Mouse (Mus musculus) heart, adult 2 months (tissue): Measurements from ENCODE around the gene Ada. TPM values are rescaled to one million over a fixed set of nuclear protein-coding genes. Genes with fewer than 3 reads are reported as not detected.

Experiments used
- DNase-seq, 2 experiments: peaks; one replicate each; pipeline ENCODE4 v3.0.0; 2021
- H3K27ac ChIP-seq: fragments of 200-600 bp; 2 replicates; pipeline ENCODE4 v1.8.1; 2022
- H3K27me3 ChIP-seq: fragments of 200-500 bp; 2 replicates; pipeline ENCODE4 v1.6.1; 2012; ENCODE audit warnings: mild to moderate bottlenecking, low read length, inconsistent platforms, mixed read lengths; ENCODE audit not compliant: control insufficient read depth, insufficient read depth
- H3K36me3 ChIP-seq: fragments of 200-500 bp; 2 replicates; pipeline ENCODE4 v1.6.1; 2012; ENCODE audit warnings: low read length, inconsistent platforms; ENCODE audit not compliant: control insufficient read depth, insufficient read depth
- H3K4me1 ChIP-seq: fragments of 200-500 bp; 2 replicates; pipeline ENCODE4 v1.6.1; 2011; ENCODE audit warnings: low read length; ENCODE audit not compliant: control insufficient read depth, insufficient read depth
- H3K4me3 ChIP-seq: fragments of 200-600 bp; 2 replicates; pipeline ENCODE4 v1.8.1; 2022
- H3K79me2 ChIP-seq: fragments of 200-500 bp; replicated peaks from 2 replicates; pipeline ENCODE4 v1.6.1; 2012; ENCODE audit warnings: mild to moderate bottlenecking, inconsistent platforms, low read length, moderate library complexity, mixed read lengths; ENCODE audit not compliant: control insufficient read depth, insufficient read depth
- H3K9ac ChIP-seq: fragments of 200-500 bp; 2 replicates; pipeline ENCODE4 v1.6.1; 2012; ENCODE audit warnings: low read depth, mild to moderate bottlenecking, control low read depth, inconsistent platforms, low read length, mixed read lengths
- CTCF ChIP-seq: fragments of 200-600 bp; IDR thresholded peaks from 2 replicates; pipeline ENCODE4 v1.8.1; 2022; ENCODE audit warnings: antibody characterized with exemption, mild to moderate bottlenecking, moderate library complexity
- EP300 ChIP-seq: fragments of 200-500 bp; IDR thresholded peaks from 2 replicates; pipeline ENCODE4 v1.6.1; 2011; ENCODE audit warnings: low read depth, low read length, control low read depth; ENCODE audit not compliant: insufficient read depth
- POLR2A ChIP-seq: fragments of 200-500 bp; IDR thresholded peaks from 2 replicates; pipeline ENCODE4 v1.6.1; 2011; ENCODE audit warnings: mild to moderate bottlenecking, low read depth, low read length, control low read depth; ENCODE audit not compliant: insufficient read depth
- WGBS: fragments of 180-500 bp; shearing (Covaris S2); methylation state at CpG from one replicate; pipeline ENCODE4 v1.1.7; 2018; 5-methylcytosine and 5-hydroxymethylcytosine counted together
- intact Hi-C: fragments of 180-260 bp; cut with DNase I; formaldehyde crosslinking; loops from one replicate; pipeline ENCODE4 v1.15.1; 2025
- polyA plus RNA-seq: library from polyadenylated mRNA; depleted of rRNA; stranded (reverse); fragments of >200 nt; gene quantifications from 2 replicates; pipeline ENCODE4 v1.2.3, GENCODE M21; 2012; rRNA removed
- total RNA-seq, 2 experiments: library from RNA; stranded (reverse); gene quantifications; 2 replicates each; pipeline ENCODE4 v1.2.3; 2021

The Ada gene
- total and polyA plus RNA-seq, 3 experiments, result 0.61 to 1.0 (median 0.65) TPM

- 61% methylated on average over 3 of the region's 3 CpGs for WGBS
- Histone ChIP-seq H3K27me3 (no peaks in the 10 kb centered on the region), H3K79me2 (peaks cover 1% of the 10 kb centered on the region; the same call in 1 of the 2 replicates), H3K4me3 (no peak overlapping the region), H3K9ac (peak overlapping the region; percentile 46), H3K36me3 (peaks cover 23% of the 10 kb centered on the region), H3K27ac (peak overlapping the region; percentile 93), H3K4me1 (peaks cover 28% of the 10 kb centered on the region)
- intact Hi-C loops, result no loop called here
- no peak for DNase-seq
- no peak for TF ChIP-seq POLR2A
- no peak for TF ChIP-seq CTCF
- no peak for TF ChIP-seq EP300
Observed at GRCm38 (mm10) chr2:163686886-163687285, 63.2 kb downstream of the Ada start.

GRCm38 (mm10) chr2:163686233-163686632 is 63.8 kb downstream of the Ada start:
- H3K4me3 ChIP-seq, result no peak overlapping the region; the same call in 1 of the 2 replicates
- WGBS, result 53% methylated on average over 5 of the region's 5 CpGs
- no peaks in the 10 kb centered on the region for H3K27me3 ChIP-seq
- H3K79me2 ChIP-seq, result peaks cover 3% of the 10 kb centered on the region; the same call in 1 of the 2 replicates
- TF ChIP-seq CTCF, result no peak
- TF ChIP-seq POLR2A, result no peak
- TF ChIP-seq EP300, result no peak
- H3K4me1 ChIP-seq, result peaks cover 24% of the 10 kb centered on the region
- peaks cover 23% of the 10 kb centered on the region for H3K36me3 ChIP-seq
- H3K27ac ChIP-seq, result peak overlapping the region; percentile 93
- DNase-seq, result no peak
- intact Hi-C loops, result no loop called here
- peak overlapping the region; percentile 33 for H3K9ac ChIP-seq

- peak overlapping the region; percentile 33 for H3K9ac ChIP-seq
- H3K36me3 ChIP-seq, result peaks cover 23% of the 10 kb centered on the region
- H3K79me2 ChIP-seq, result peaks cover 3% of the 10 kb centered on the region; the same call in 1 of the 2 replicates
- H3K4me1 ChIP-seq, result peaks cover 22% of the 10 kb centered on the region
- peak; percentile 70 to 77 for DNase-seq
- no peak overlapping the region; the same call in 1 of the 2 replicates for H3K4me3 ChIP-seq
- peak; percentile 85 for TF ChIP-seq POLR2A
- peak; percentile 31 for TF ChIP-seq CTCF
- TF ChIP-seq EP300, result peak; percentile 89
- H3K27ac ChIP-seq, result peak overlapping the region; percentile 93
- 13% methylated on average over 6 of the region's 6 CpGs for WGBS
- H3K27me3 ChIP-seq, result no peaks in the 10 kb centered on the region
- intact Hi-C loops, result loop anchor here (2.0 kb wide), 1 partner anchor 15 kb away; no protein-coding TSS in a partner anchor
Observed at GRCm38 (mm10) chr2:163685761-163686200, 64.3 kb downstream of the Ada start.

- Histone ChIP-seq H3K4me1 (peaks cover 18% of the 10 kb centered on the region), H3K27ac (peak overlapping the region; percentile 93), H3K79me2 (peaks cover 3% of the 10 kb centered on the region; the same call in 1 of the 2 replicates), H3K9ac (peak overlapping the region; percentile 6), H3K36me3 (peaks cover 23% of the 10 kb centered on the region), H3K4me3 (no peak overlapping the region), H3K27me3 (no peaks in the 10 kb centered on the region)
- TF ChIP-seq EP300 (no peak), CTCF (no peak), POLR2A (no peak)
- intact Hi-C loops, result loop anchor here (2.0 kb wide), 1 partner anchor 14 kb away; no protein-coding TSS in a partner anchor
- no peak for DNase-seq
- WGBS, result 27% methylated on average over 4 of the region's 4 CpGs
Observed at GRCm38 (mm10) chr2:163685287-163685686, 64.8 kb downstream of the Ada start.

GRCm38 (mm10) chr2:163682344-163682743 is 67.7 kb downstream of the Ada start:
- Histone ChIP-seq H3K4me3 (no peak overlapping the region), H3K4me1 (peaks cover 19% of the 10 kb centered on the region), H3K36me3 (peaks cover 17% of the 10 kb centered on the region), H3K79me2 (peaks cover 8% of the 10 kb centered on the region; the same call in 1 of the 2 replicates), H3K27ac (peak overlapping the region; percentile 34; the same call in 1 of the 2 replicates), H3K9ac (no peak overlapping the region), H3K27me3 (no peaks in the 10 kb centered on the region)
- DNase-seq, result no peak
- TF ChIP-seq CTCF (no peak), POLR2A (no peak)
- WGBS, result 88% methylated on average over 2 of the region's 2 CpGs
- intact Hi-C loops, result no loop called here

- no peaks in the 10 kb centered on the region for H3K27me3 ChIP-seq
- intact Hi-C loops, result loop anchor here (5.0 kb wide), 1 partner anchor 41 kb away; no protein-coding TSS in a partner anchor
- peaks cover 9% of the 10 kb centered on the region for H3K36me3 ChIP-seq
- 75% methylated on average over 3 of the region's 3 CpGs for WGBS
- DNase-seq, result peak in 1 of 2 experiments; percentile 31
- TF ChIP-seq CTCF (no peak), POLR2A (no peak), EP300 (no peak)
- peaks cover 11% of the 10 kb centered on the region for H3K79me2 ChIP-seq
- no peak overlapping the region for H3K4me3 ChIP-seq
- H3K9ac ChIP-seq, result no peak overlapping the region
- peaks cover 18% of the 10 kb centered on the region for H3K4me1 ChIP-seq
- peak overlapping the region; percentile 82 for H3K27ac ChIP-seq
Observed at GRCm38 (mm10) chr2:163676745-163677144, 73.3 kb downstream of the Ada start.

Other genes starting within 250 kb of the Ada start
- gene Hnf4a, start 243.4 kb downstream of the Ada start, total RNA-seq, result not detected
- gene Hnf4a, start 243.4 kb downstream of the Ada start, polyA plus RNA-seq, result 0.03 TPM in 1 of 2 replicates, not detected in the other
- 10 to 100 TPM; 11.0 to 13.6 TPM for gene Ttpal, start 147.9 kb downstream of the Ada start, total RNA-seq
- gene Ttpal, start 147.9 kb downstream of the Ada start, polyA plus RNA-seq, result 10.2 and 11.0 TPM in 2 replicates
- gene Serinc3, start 105.1 kb downstream of the Ada start, total RNA-seq, result 100 to 1,000 TPM; 294 to 351 TPM
- 264 and 414 TPM in 2 replicates for gene Serinc3, start 105.1 kb downstream of the Ada start, polyA plus RNA-seq
- 100 to 1,000 TPM; 214 to 237 TPM for gene Pkig, start 91.9 kb downstream of the Ada start, total RNA-seq
- gene Pkig, start 91.9 kb downstream of the Ada start, polyA plus RNA-seq, result 344 and 361 TPM in 2 replicates
- gene Ccn5, start 70.6 kb upstream of the Ada start, total RNA-seq, result 1 to 10 TPM; 1.3 to 2.6 TPM
- 11.6 and 18.4 TPM in 2 replicates for gene Ccn5, start 70.6 kb upstream of the Ada start, polyA plus RNA-seq
- gene Kcnk15, start 103.4 kb upstream of the Ada start, total RNA-seq, result not detected
- not detected in 2 replicates for gene Kcnk15, start 103.4 kb upstream of the Ada start, polyA plus RNA-seq
- gene Rims4, start 168.4 kb upstream of the Ada start, total RNA-seq, result 1 to 10 TPM in 1 of 2 experiments, under 1 TPM in 1; 0.97 to 1.4 TPM
- gene Rims4, start 168.4 kb upstream of the Ada start, polyA plus RNA-seq, result 0.49 and 0.94 TPM in 2 replicates
- 10 to 100 TPM; 71.9 to 73.1 TPM for gene Ywhab, start 244.7 kb upstream of the Ada start, total RNA-seq
- gene Ywhab, start 244.7 kb upstream of the Ada start, polyA plus RNA-seq, result 26.8 and 37.1 TPM in 2 replicates